Mouse (Mus musculus): Measurements from ENCODE around the gene Mtm1. TPM values are rescaled to one million over a fixed set of nuclear protein-coding genes. Genes with fewer than 3 reads are reported as not detected.

The Mtm1 gene
- 1.2 and 1.3 TPM in 2 replicates for polyA plus RNA-seq (2012; rRNA removed)

DNA sequence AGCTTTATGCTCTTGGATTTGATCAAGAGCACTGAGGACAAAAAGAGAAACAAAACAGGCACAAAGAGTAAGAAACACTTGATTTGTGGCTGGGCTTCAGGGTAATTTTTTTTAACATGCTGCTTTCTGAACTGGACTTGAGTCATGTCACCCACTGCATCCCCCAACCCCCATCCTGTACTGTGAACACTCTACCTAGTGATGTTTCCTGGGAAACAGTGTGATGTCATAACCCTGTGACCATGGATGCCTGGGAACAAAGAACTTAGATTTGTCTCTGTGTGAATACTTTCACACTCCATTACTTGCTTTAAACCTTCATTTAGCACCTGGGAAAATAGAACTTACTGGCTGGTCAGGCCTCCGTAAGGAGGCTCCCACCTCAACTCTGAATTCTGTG, at the start of gene Mtm1:
TSS of gene Mtm1 (plus strand) at position 301 of the 400 bp plus-strand sequence.
- Histone ChIP-seq H3K36me3 (ENCODE audit: control insufficient read depth, insufficient read depth, low read length) (no peaks in the 10 kb centered on the region), H3K4me1 (ENCODE audit: control insufficient read depth, insufficient read depth, insufficient read length) (no peaks in the 10 kb centered on the region), H3K27me3 (ENCODE audit: control insufficient read depth, insufficient read depth, low read length) (no peaks in the 10 kb centered on the region), H3K4me3 (ENCODE audit: extremely low read depth, insufficient read depth, insufficient read length) (no peak within 1 kb of the TSS), H3K27ac (ENCODE audit: insufficient read depth, low read length) (no peak within 1 kb of the TSS)
- no peak for DNase-seq (ENCODE audit: low read depth in 1 of 2, low spot score in 2 of 2)
- TF ChIP-seq POLR2A (IDR thresholded peaks at IDR 0.05; ENCODE audit: low read depth, low read length) (no peak), CTCF (IDR thresholded peaks at IDR 0.05; ENCODE audit: extremely low read depth, insufficient read depth, insufficient read length, insufficient replicate concordance) (no peak)
- 78% methylated on average over 1 of the region's 1 CpGs for WGBS

DNA sequence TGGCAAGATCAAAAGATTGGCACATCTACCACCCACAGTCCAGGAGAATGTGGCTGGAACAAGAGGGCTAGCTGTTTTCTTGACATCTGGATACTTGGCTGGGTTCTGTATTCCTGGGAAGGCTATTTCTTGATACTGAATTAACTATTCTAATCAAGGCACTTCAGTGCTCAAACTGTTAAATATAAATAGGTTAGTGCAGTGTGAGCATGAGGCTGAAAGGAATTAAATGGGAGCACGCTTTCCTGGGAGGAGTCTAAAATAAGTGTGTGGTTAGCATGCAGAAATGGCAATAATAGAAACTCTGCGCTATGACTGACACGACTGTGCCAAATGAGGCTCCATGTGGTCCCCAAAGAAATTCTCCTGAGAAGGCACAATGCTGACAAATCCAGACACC, 29.0 kb upstream of the Mtm1 start:
- H3K27ac ChIP-seq (ENCODE audit: insufficient read depth, low read length): no peak overlapping the region
- H3K27me3 ChIP-seq (ENCODE audit: control insufficient read depth, insufficient read depth, low read length): no peaks in the 10 kb centered on the region
- DNase-seq (ENCODE audit: low read depth in 1 of 2, low spot score in 2 of 2): no peak
- H3K4me1 ChIP-seq (ENCODE audit: control insufficient read depth, insufficient read depth, insufficient read length): no peaks in the 10 kb centered on the region
- 61% methylated on average over 3 of the region's 3 CpGs for WGBS
- no peak overlapping the region for H3K4me3 ChIP-seq (ENCODE audit: extremely low read depth, insufficient read depth, insufficient read length)
- no peak for TF ChIP-seq POLR2A (IDR thresholded peaks at IDR 0.05; ENCODE audit: low read depth, low read length)
- no peaks in the 10 kb centered on the region for H3K36me3 ChIP-seq (ENCODE audit: control insufficient read depth, insufficient read depth, low read length)

DNA sequence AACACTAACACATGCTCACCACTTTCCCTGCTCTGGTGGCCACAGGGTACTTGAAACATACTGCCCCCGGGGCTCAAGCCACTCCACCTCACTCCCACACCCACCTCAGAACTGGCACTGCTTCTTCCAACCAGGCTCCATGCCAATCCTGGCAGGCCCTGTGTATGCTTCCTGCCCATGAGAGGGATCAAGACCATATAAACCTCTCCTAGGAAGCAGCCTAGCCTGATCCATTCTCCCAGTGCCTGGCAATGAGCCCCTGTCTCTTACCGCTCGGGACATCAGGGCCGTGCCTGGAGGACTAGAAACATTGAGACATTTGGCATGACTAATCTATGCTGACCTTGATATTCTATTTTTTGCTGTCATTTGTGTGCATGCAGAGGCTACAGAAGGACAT, 26.9 kb upstream of the Mtm1 start:
- 88% methylated on average over 4 of the region's 4 CpGs for WGBS
- Histone ChIP-seq H3K27ac (ENCODE audit: insufficient read depth, low read length) (no peak overlapping the region), H3K36me3 (ENCODE audit: control insufficient read depth, insufficient read depth, low read length) (no peaks in the 10 kb centered on the region), H3K4me1 (ENCODE audit: control insufficient read depth, insufficient read depth, insufficient read length) (no peaks in the 10 kb centered on the region), H3K4me3 (ENCODE audit: extremely low read depth, insufficient read depth, insufficient read length) (no peak overlapping the region), H3K27me3 (ENCODE audit: control insufficient read depth, insufficient read depth, low read length) (no peaks in the 10 kb centered on the region)
- DNase-seq (ENCODE audit: low read depth in 1 of 2, low spot score in 2 of 2): no peak
- TF ChIP-seq POLR2A (IDR thresholded peaks at IDR 0.05; ENCODE audit: low read depth, low read length) (no peak), CTCF (IDR thresholded peaks at IDR 0.05; ENCODE audit: extremely low read depth, insufficient read depth, insufficient read length, insufficient replicate concordance) (no peak)

DNA sequence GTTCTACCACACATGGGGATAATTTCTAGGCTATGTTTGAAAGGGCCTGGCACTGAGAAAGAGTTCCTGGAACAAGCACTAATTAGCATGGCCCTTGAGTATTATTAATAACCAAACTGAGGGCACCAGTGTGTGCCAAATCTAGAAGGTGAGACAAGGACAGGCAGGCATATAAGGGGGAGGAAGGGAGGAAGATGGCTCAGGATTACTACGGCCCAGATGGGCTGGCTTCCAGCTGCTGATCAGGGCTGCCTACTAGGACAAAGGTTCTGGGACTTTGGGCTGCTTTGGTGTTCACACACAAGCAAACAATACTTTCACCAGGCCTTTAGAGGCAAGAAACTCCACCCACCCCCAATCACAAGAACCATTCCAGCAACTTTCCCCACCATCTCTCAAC, 24.2 kb upstream of the Mtm1 start:
- no peaks in the 10 kb centered on the region for H3K27me3 ChIP-seq (ENCODE audit: control insufficient read depth, insufficient read depth, low read length)
- no peaks in the 10 kb centered on the region for H3K4me1 ChIP-seq (ENCODE audit: control insufficient read depth, insufficient read depth, insufficient read length)
- 75% methylated on average over 1 of the region's 1 CpGs for WGBS
- H3K4me3 ChIP-seq (ENCODE audit: extremely low read depth, insufficient read depth, insufficient read length): no peak overlapping the region
- TF ChIP-seq POLR2A (IDR thresholded peaks at IDR 0.05; ENCODE audit: low read depth, low read length) (no peak), CTCF (IDR thresholded peaks at IDR 0.05; ENCODE audit: extremely low read depth, insufficient read depth, insufficient read length, insufficient replicate concordance) (no peak)
- no peak for DNase-seq (ENCODE audit: low read depth in 1 of 2, low spot score in 2 of 2)
- H3K27ac ChIP-seq (ENCODE audit: insufficient read depth, low read length): no peak overlapping the region
- H3K36me3 ChIP-seq (ENCODE audit: control insufficient read depth, insufficient read depth, low read length): no peaks in the 10 kb centered on the region

DNA sequence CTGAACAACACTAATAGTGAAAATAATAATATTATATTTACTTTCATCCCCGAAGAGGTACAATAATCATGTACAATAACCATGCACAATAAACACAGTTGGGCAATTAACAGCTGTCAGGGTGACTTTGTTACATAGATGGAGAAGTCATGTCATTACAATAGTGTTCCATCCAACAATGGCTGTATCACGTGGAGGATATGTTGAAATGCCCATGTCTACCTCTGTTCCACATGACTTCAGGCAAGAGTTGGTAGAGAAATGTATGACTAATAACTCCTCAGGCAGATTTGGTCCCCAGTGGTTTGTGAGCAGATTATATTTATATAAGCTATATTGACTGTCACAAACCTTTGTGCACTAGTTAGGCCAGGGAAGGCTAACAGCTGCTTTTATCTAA, 5.8 kb upstream of the Mtm1 start:
- Histone ChIP-seq H3K4me1 (ENCODE audit: control insufficient read depth, insufficient read depth, insufficient read length) (no peaks in the 10 kb centered on the region), H3K4me3 (ENCODE audit: extremely low read depth, insufficient read depth, insufficient read length) (no peak overlapping the region), H3K27ac (ENCODE audit: insufficient read depth, low read length) (no peak overlapping the region), H3K36me3 (ENCODE audit: control insufficient read depth, insufficient read depth, low read length) (no peaks in the 10 kb centered on the region), H3K27me3 (ENCODE audit: control insufficient read depth, insufficient read depth, low read length) (no peaks in the 10 kb centered on the region)
- TF ChIP-seq CTCF (IDR thresholded peaks at IDR 0.05; ENCODE audit: extremely low read depth, insufficient read depth, insufficient read length, insufficient replicate concordance) (no peak), POLR2A (IDR thresholded peaks at IDR 0.05; ENCODE audit: low read depth, low read length) (no peak)
- DNase-seq (ENCODE audit: low read depth in 1 of 2, low spot score in 2 of 2): no peak
- 73% methylated on average over 2 of the region's 2 CpGs for WGBS

DNA sequence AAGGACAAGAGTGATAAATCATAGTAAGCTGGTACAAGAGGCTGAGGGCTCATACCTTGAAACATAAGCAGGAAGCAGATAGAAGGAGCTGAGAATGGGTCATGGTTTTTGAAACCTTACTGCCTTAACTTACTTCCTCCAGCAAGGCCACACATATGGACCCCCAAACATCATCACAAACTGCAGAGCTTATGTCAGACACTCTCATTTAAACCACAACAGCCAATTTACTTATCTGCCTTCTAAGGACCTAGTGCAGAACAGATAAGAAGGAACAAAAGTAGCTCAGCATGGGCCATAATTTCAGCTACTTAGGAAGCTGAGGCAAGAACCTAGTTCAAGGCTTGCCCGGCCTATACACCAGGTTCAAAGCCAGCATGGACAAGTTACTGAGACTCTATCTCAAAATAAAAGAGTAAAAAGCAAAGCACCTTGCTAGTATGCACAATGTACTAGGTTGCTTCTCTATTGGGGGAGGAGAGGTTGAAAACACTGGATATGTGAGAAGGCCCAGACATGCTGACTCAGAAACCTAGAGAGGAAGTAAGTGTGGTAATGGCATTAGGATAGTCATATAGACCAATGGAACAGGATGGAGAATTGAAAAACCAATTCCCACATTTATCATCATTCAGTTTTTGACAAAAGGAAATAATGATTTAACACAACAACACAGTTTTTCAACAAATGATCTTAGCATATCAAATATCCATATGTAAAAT, 4.6 kb upstream of the Mtm1 start:
- Histone ChIP-seq H3K4me1 (ENCODE audit: control insufficient read depth, insufficient read depth, insufficient read length) (no peaks in the 10 kb centered on the region), H3K4me3 (ENCODE audit: extremely low read depth, insufficient read depth, insufficient read length) (no peak overlapping the region), H3K36me3 (ENCODE audit: control insufficient read depth, insufficient read depth, low read length) (no peaks in the 10 kb centered on the region), H3K27me3 (ENCODE audit: control insufficient read depth, insufficient read depth, low read length) (no peaks in the 10 kb centered on the region), H3K27ac (ENCODE audit: insufficient read depth, low read length) (no peak overlapping the region)
- no peak for DNase-seq (ENCODE audit: low read depth in 1 of 2, low spot score in 2 of 2)
- TF ChIP-seq CTCF (IDR thresholded peaks at IDR 0.05; ENCODE audit: extremely low read depth, insufficient read depth, insufficient read length, insufficient replicate concordance) (no peak), POLR2A (IDR thresholded peaks at IDR 0.05; ENCODE audit: low read depth, low read length) (no peak)
- 95% methylated on average over 1 of the region's 1 CpGs for WGBS

DNA sequence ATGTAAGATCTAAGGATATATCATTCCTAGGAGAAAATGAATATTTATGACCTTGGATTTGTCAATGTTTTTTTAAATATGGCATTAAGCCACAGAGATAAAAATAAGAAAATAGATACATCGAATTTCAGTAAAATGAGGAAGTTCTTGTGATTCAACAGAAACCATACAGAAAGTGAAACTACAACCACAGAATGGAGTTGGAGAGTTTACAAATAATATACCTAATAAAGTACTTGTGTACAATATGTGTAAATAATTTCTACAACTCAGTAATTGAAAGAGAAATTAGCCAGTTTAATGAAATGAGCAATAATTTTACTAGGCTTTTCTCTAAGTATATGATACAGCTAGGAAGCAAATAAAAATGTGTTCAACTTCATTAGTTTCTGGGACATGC, 4.0 kb upstream of the Mtm1 start:
- H3K36me3 ChIP-seq (ENCODE audit: control insufficient read depth, insufficient read depth, low read length): no peaks in the 10 kb centered on the region
- no peaks in the 10 kb centered on the region for H3K4me1 ChIP-seq (ENCODE audit: control insufficient read depth, insufficient read depth, insufficient read length)
- 11% methylated on average over 1 of the region's 1 CpGs for WGBS
- no peak overlapping the region for H3K4me3 ChIP-seq (ENCODE audit: extremely low read depth, insufficient read depth, insufficient read length)
- H3K27me3 ChIP-seq (ENCODE audit: control insufficient read depth, insufficient read depth, low read length): no peaks in the 10 kb centered on the region
- TF ChIP-seq CTCF (IDR thresholded peaks at IDR 0.05; ENCODE audit: extremely low read depth, insufficient read depth, insufficient read length, insufficient replicate concordance): no peak
- no peak for TF ChIP-seq POLR2A (IDR thresholded peaks at IDR 0.05; ENCODE audit: low read depth, low read length)
- H3K27ac ChIP-seq (ENCODE audit: insufficient read depth, low read length): no peak overlapping the region
- no peak for DNase-seq (ENCODE audit: low read depth in 1 of 2, low spot score in 2 of 2)

All from spleen, adult 2 months (tissue).